Mouse (Mus musculus) megakaryocyte progenitor cell, adult 5-6 weeks (primary cell): ENCODE measurements at regions not wholly inside any gene's neighbourhood (a gene's known extent, or its start where the extent isn't known, plus 50 kb on each side); places are given as distances from the start of the nearest gene placed in this dataset.

ENCODE experiments used
- ATAC-seq: replicated peaks from 2 replicates; pipeline ENCODE4 v1.8.0; 2016; ENCODE audit warnings: mild to moderate bottlenecking, moderate TSS enrichment, inconsistent platforms; ENCODE audit not compliant: poor library complexity

- ATAC-seq, result no peak
Measured at GRCm38 (mm10) chr10:44840449-44840848, 226.6 kb upstream of the Prep start.

- no peak for ATAC-seq
Measured at GRCm38 (mm10) chr10:44832455-44832854, 234.5 kb upstream of the Prep start.

- no peak for ATAC-seq
Measured at GRCm38 (mm10) chr10:44826271-44826670, 240.7 kb upstream of the Prep start.

DNA sequence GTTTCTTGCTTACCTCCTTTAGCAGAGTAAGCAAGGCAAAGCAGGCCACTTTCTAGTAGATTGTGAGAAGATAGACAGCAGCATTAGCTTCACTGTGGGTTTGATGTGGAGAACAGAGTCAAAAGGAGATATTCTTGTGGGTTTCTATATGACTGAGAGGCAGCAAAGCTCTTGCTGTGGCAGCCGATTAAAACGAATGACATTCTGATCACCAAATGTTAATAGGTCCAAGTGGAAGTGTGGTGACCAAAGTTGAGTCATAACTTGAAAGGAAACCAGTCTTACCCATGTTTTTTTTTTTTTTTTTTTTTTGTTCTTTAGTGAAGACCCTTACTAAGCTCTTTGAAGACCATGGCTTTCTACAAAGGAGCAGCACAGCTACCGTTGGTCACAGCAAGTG, 245.3 kb upstream of the Prep start:
- no peak for ATAC-seq

- no peak for ATAC-seq
Measured at GRCm38 (mm10) chr10:44820379-44820778, 246.6 kb upstream of the Prep start.

GRCm38 (mm10) chr10:44819361-44819760, 247.6 kb upstream of the Prep start:
- ATAC-seq, result no peak

DNA sequence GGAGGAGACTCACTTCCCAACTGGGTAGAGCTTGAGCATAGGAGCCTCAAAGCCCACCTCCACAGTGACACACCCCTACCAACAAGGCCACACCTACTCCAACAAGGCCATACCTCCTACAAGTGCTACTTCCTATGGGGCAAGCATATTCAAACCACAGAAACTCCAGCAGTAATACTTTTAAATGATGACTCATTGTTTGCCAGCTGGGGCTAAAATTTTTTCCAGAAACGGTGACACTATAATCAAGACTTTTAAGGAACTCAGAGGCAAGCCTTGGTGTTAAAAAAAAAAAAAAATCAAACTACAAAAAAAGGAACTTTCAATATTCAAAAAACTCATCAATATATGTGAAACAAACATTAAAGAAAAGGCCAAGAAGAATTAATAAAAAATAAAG, 248.4 kb upstream of the Prep start:
- ATAC-seq, result peak; percentile 70

DNA sequence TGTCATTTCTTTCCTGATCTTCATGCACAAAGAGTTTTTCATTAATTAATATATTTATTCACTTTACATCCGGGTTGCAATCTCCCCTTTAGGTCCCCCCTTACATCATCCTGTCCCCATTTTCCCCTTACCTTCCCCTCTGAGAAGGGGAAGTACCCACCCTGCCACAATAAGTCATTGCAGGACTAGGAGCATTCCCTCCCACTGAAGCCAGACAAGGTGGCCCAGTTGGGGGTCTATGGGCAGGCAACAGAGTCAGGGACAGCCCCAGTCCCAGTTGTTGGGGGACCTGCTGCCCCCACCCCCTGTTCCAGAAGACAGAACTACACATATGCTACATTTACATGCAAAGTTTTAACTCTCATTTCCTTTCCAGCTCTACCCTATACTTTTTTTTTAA, 267.9 kb upstream of the Prdm1 start:
- no peak for ATAC-seq

- ATAC-seq, result no peak
Measured at GRCm38 (mm10) chr10:44785386-44785785, 257.1 kb upstream of the Prdm1 start.

DNA sequence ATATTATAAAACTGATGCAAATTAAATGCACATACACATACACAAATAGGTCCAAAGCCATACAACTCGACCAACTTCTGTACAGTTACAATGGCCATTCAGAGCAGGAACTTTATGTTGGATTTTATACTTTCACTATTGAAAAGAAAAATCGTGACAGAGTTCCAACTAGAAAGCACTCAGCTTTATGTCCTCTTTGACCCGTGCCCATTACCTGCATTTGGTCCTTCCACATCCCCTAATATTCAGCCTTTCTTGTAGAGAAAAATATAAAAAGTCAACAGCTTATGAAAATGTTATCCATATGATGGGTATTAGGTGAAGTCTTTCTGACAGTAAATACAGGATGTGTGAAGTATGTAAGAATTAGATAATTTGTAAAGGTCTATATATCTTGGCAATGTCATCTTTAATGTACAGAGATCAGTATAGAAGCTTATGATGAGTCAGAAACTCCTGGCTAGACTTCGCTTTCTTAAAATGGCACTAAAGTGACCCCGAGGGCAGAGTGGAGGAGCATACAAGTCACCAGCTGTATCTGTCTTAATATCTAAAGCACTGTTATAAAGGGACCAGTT, 252.2 kb upstream of the Prdm1 start:
- ATAC-seq, result no peak

- peak; percentile 84 for ATAC-seq
Measured at GRCm38 (mm10) chr10:44779568-44780207, 251.4 kb upstream of the Prdm1 start.

- ATAC-seq, result peak; percentile 56
Measured at GRCm38 (mm10) chr10:44777214-44777613, 248.9 kb upstream of the Prdm1 start.

DNA sequence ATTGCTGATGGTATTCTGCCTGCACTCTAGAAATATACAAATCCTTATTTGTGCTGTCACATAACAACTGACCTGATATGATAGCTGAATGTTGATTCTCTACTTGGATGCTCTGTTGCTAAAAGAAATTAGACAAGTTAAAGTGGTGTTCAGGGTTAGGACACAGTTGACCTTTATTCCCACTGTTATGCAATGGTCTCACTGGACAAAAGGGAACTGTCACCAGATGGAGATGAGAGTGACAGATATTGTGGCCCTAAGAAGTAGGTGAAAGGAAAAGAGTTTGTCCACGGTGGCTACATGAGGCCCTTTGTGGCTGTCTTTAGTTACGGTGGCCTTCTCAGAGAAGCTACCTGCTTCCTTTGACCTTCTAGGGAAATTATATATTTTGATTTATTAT, 247.9 kb upstream of the Prdm1 start:
- ATAC-seq, result no peak

- ATAC-seq, result no peak
Measured at GRCm38 (mm10) chr10:44765527-44765926, 237.2 kb upstream of the Prdm1 start.

DNA sequence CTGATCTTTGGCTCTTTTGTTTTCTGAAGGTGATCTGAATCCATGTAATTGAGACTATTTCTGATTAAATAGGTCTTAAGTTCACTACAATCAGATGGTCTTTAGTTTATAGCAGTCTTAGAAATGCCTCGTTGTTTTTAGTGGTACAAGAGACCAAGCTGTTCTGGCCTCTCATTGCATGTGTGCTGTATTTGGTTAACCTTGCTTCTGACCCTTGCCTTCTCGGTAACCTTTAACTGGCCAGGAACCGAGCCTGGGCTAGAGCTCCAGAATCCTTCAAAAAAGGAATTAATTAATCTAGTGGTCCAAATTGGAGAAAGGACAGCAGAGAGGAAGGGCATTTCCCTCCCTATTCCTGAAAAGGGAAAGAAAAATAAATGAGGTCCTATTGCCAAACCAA, 234.8 kb upstream of the Prdm1 start:
- no peak for ATAC-seq

DNA sequence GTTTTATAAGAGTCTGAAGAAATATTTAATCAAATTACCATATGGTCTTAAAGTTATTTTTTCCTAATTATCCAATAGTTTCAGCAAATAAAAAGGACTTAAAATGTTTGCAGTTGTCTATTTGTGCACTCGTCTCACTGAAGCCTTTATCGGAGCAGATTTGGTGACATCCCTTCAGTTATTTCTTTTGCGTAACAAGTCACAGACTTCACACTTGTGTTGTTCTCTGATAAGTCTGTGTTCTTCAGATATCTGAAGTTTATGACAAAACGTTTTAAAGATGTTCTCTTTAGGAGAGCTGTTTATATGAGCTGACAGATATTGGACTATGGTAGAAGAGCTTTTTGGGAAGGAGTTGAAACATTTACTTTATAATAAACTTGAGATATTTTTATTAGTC, 233.8 kb upstream of the Prdm1 start:
- ATAC-seq, result peak; percentile 95

DNA sequence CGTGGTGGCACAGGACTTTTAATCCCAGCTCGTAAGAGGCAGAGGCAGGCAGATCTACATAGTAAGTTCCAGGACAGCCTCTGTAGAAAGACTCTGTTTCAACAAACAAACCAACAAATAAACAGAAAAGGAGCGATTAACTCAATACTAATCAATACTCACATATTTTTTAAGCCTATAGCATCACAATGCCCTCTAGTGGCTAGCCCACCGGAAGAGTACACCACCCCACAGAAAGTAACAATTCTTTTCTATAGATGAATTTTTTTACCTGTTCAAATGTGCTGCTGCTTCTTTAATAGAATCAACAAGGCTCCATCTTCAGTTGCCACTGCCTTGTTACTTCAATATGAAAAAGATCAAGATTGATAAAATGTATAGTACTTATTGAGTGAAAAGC, 233.0 kb upstream of the Prdm1 start:
- no peak for ATAC-seq

DNA sequence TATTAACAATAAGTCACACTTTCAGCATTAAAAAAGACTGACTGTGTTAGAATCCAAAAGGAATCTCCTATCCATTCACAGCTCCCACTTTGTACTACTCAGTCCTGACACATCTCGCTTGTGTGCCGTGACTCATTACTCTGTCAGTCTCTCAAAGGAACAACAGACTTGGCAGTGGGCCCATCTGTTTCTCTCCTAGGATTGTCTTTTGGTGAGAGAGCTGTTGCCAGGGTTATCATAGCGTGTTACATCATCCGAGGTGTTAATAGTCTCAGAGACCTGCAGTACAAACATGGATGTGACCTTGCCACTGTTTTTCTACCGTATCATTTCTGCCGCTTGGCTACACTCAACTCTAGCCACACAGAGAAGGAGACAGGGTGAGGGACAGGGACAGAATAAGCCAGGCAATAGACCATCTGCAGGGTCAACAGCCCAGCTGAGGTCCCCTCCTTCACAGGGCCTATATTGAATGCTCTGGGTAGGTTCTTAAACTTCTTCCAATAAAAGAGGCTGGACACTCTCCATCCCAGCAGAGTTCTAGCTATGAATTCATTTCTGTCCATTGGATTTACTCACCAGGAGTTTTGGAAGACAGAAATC, 227.2 kb upstream of the Prdm1 start:
- ATAC-seq, result peak; percentile 66

- ATAC-seq, result no peak
Measured at GRCm38 (mm10) chr10:44754930-44755329, 226.6 kb upstream of the Prdm1 start.

DNA sequence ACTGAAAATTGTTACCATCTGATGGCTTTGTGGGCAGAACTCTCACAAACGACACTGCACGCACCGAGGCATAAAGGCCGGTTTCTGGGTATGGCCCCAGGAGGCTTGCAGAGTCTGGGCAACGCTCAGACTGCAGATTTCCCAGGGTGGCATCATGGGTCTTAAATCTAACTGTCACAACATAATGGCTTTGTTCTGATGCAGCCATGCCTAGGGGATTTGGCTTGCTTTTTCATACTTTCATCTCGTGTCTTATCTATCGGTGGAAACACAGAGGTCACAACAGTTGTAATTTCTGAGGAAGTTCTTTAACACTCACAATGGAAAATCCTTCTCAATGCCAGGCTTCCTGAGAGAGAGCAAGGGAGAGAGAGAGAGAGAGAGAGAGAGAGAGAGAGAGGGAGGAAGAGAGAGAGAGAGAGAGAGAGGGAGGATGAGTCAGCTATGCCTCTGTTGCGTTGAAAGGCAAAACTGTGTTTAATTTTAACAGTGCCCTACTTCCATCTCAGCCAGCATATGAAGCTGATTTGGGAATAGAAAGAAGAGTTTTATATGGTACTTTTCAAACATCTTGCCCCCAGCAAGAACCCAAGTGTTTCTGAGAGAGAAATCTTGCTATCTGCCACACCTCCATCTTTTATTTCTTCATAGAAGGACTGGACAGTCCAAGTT, 224.6 kb upstream of the Prdm1 start:
- ATAC-seq, result no peak

GRCm38 (mm10) chr10:44751061-44751460, 222.8 kb upstream of the Prdm1 start:
- ATAC-seq, result no peak

DNA sequence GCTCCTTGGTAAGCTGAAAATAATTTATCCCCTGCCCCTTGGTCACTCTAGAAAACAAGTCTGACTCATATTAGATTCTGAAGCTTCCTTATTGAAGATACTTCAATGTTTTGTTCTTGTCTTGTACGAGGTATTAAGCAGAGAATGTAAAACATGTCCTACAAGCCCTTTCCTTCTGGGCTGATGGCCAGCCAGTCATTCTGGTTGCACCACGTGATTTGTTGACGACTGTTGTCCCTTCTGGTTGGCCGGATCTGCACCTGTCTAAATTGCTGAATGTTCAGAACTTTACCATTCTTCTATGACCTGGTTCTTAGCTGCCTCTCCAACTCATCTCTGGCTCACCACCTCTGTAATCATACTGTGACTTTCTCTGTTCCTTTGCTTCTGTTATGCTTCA, 220.9 kb upstream of the Prdm1 start:
- ATAC-seq, result no peak
